Mouse (Mus musculus) liver, embryonic 12.5 days (tissue): ENCODE results near the gene Tjap1. TPM values are rescaled to one million over a fixed set of nuclear protein-coding genes. Genes with fewer than 3 reads are reported as not detected.

ENCODE experiments used
- ATAC-seq: fragments of 200-750 bp; cut with Nextera tagmentation; 2 replicates; pipeline ENCODE4 v1.8.0; 2017; ENCODE audit warnings: moderate number of reproducible peaks, mild to moderate bottlenecking, moderate library complexity
- H3K27ac ChIP-seq: fragments of 300-500 bp; sonication (generic); 2 replicates; pipeline ENCODE4 v1.5.1; 2016; ENCODE audit warnings: mild to moderate bottlenecking
- H3K27me3 ChIP-seq: fragments of 300-500 bp; sonication (generic); replicated peaks from 2 replicates; pipeline ENCODE4 v1.6.1; 2016; ENCODE audit warnings: mild to moderate bottlenecking, moderate library complexity
- H3K36me3 ChIP-seq: fragments of 300-500 bp; sonication (generic); 2 replicates; pipeline ENCODE4 v1.6.1; 2016; ENCODE audit warnings: mild to moderate bottlenecking, moderate library complexity
- H3K4me1 ChIP-seq: fragments of 300-500 bp; sonication (generic); 2 replicates; pipeline ENCODE4 v1.6.1; 2016
- H3K4me2 ChIP-seq: fragments of 300-500 bp; sonication (generic); 2 replicates; pipeline ENCODE4 v1.6.1; 2016; ENCODE audit warnings: mild to moderate bottlenecking, moderate library complexity
- H3K4me3 ChIP-seq: fragments of 300-500 bp; sonication (generic); 2 replicates; pipeline ENCODE4 v1.5.1; 2016; ENCODE audit warnings: mild to moderate bottlenecking, moderate library complexity
- H3K9ac ChIP-seq: fragments of 300-500 bp; sonication (generic); 2 replicates; pipeline ENCODE4 v1.6.1; 2016; ENCODE audit warnings: mild to moderate bottlenecking, moderate library complexity
- H3K9me3 ChIP-seq: fragments of 300-500 bp; sonication (generic); replicated peaks from 2 replicates; pipeline ENCODE4 v1.6.1; 2016; ENCODE audit warnings: mild to moderate bottlenecking, moderate library complexity
- WGBS: fragments of 180-500 bp; shearing (Covaris S2); methylation state at CpG from one replicate; pipeline ENCODE4 v1.1.7; 2016; ENCODE audit not compliant: insufficient replicate concordance; 5-methylcytosine and 5-hydroxymethylcytosine counted together
- polyA plus RNA-seq: library from polyadenylated mRNA; unstranded; fragments of >200 nt; fragmentation: Nextera tagmentation; extraction: Ambion mirVana; gene quantifications from 2 replicates; pipeline ENCODE4 v1.2.1, GENCODE M21; 2016

Tjap1 gene
- polyA plus RNA-seq, 1 experiment from 2014 or later, result 17.4 TPM

GRCm38 (mm10) chr17:46304184-46304583 is 21.4 kb upstream of the Tjap1 start:
- Histone ChIP-seq H3K9ac (no peak overlapping the region), H3K4me2 (no peak overlapping the region), H3K27me3 (peaks cover 17% of the 10 kb centered on the region), H3K36me3 (no peaks in the 10 kb centered on the region), H3K27ac (no peak overlapping the region), H3K4me1 (no peaks in the 10 kb centered on the region), H3K9me3 (no peaks in the 10 kb centered on the region), H3K4me3 (no peak overlapping the region)
- 67% methylated on average over 9 of the region's 9 CpGs for WGBS
- no peak for ATAC-seq

GRCm38 (mm10) chr17:46301892-46302291 is 19.1 kb upstream of the Tjap1 start:
- H3K9me3 ChIP-seq, result no peaks in the 10 kb centered on the region
- no peaks in the 10 kb centered on the region for H3K36me3 ChIP-seq
- no peak overlapping the region for H3K4me3 ChIP-seq
- no peak overlapping the region for H3K4me2 ChIP-seq
- peaks cover 19% of the 10 kb centered on the region for H3K4me1 ChIP-seq
- no peak overlapping the region for H3K9ac ChIP-seq
- peaks cover 40% of the 10 kb centered on the region for H3K27me3 ChIP-seq
- 61% methylated on average over 12 of the region's 12 CpGs for WGBS
- no peak overlapping the region for H3K27ac ChIP-seq
- ATAC-seq, result no peak

GRCm38 (mm10) chr17:46298220-46298913 is 15.5 kb upstream of the Tjap1 start:
- no peaks in the 10 kb centered on the region for H3K9me3 ChIP-seq
- no peaks in the 10 kb centered on the region for H3K36me3 ChIP-seq
- ATAC-seq, result peak; percentile 55; the same call in 1 of the 2 replicates
- H3K9ac ChIP-seq, result no peak overlapping the region
- peak overlapping the region; percentile 80 for H3K4me2 ChIP-seq
- no peak overlapping the region for H3K27ac ChIP-seq
- WGBS, result 2% methylated on average over 48 of the region's 48 CpGs
- peaks cover 19% of the 10 kb centered on the region for H3K4me1 ChIP-seq
- peaks cover 74% of the 10 kb centered on the region for H3K27me3 ChIP-seq
- peak overlapping the region; percentile 52 for H3K4me3 ChIP-seq

GRCm38 (mm10) chr17:46297364-46298219 is 14.8 kb upstream of the Tjap1 start, which contains the start of gene Dlk2:
Dlk2 (plus strand) TSS chr17:46297421.
- WGBS, result 1% methylated on average over 67 of the region's 86 CpGs
- Histone ChIP-seq H3K27ac (no peak within 1 kb of the TSS), H3K36me3 (no peaks in the 10 kb centered on the region), H3K4me3 (peak within 1 kb of the TSS; percentile 52), H3K9me3 (no peaks in the 10 kb centered on the region), H3K27me3 (peaks cover 81% of the 10 kb centered on the region), H3K9ac (no peak within 1 kb of the TSS), H3K4me1 (peaks cover 19% of the 10 kb centered on the region), H3K4me2 (peak within 1 kb of the TSS; percentile 80)
- ATAC-seq, result no peak

- Histone ChIP-seq H3K4me3 (peak overlapping the region; percentile 52), H3K4me2 (peak overlapping the region; percentile 80), H3K36me3 (no peaks in the 10 kb centered on the region), H3K4me1 (peaks cover 19% of the 10 kb centered on the region), H3K9ac (no peak overlapping the region), H3K27me3 (peaks cover 86% of the 10 kb centered on the region), H3K9me3 (no peaks in the 10 kb centered on the region), H3K27ac (no peak overlapping the region)
- 8% methylated on average over 6 of the region's 6 CpGs for WGBS
- no peak for ATAC-seq
Measured at GRCm38 (mm10) chr17:46297028-46297363, 14.2 kb upstream of the Tjap1 start.

- H3K9me3 ChIP-seq, result no peaks in the 10 kb centered on the region
- H3K4me2 ChIP-seq, result no peak overlapping the region
- no peak overlapping the region for H3K9ac ChIP-seq
- H3K27me3 ChIP-seq, result peaks cover 86% of the 10 kb centered on the region
- peaks cover 19% of the 10 kb centered on the region for H3K4me1 ChIP-seq
- WGBS, result 24% methylated on average over 6 of the region's 6 CpGs
- no peak overlapping the region for H3K4me3 ChIP-seq
- ATAC-seq, result no peak
- H3K36me3 ChIP-seq, result no peaks in the 10 kb centered on the region
- no peak overlapping the region for H3K27ac ChIP-seq
Measured at GRCm38 (mm10) chr17:46296601-46297000, 13.8 kb upstream of the Tjap1 start.

GRCm38 (mm10) chr17:46287678-46288095 is 4.9 kb upstream of the Tjap1 start:
- Histone ChIP-seq H3K9me3 (no peaks in the 10 kb centered on the region), H3K4me3 (no peak overlapping the region), H3K4me1 (peaks cover 13% of the 10 kb centered on the region), H3K27me3 (peaks cover 31% of the 10 kb centered on the region), H3K9ac (no peak overlapping the region), H3K27ac (no peak overlapping the region), H3K36me3 (no peaks in the 10 kb centered on the region), H3K4me2 (no peak overlapping the region)
- ATAC-seq, result no peak
- WGBS, result 66% methylated on average over 11 of the region's 11 CpGs

GRCm38 (mm10) chr17:46285407-46285806 is 2.6 kb upstream of the Tjap1 start:
- Histone ChIP-seq H3K4me3 (no peak overlapping the region), H3K4me1 (peaks cover 32% of the 10 kb centered on the region), H3K9ac (no peak overlapping the region), H3K4me2 (no peak overlapping the region), H3K27me3 (peaks cover 24% of the 10 kb centered on the region), H3K9me3 (no peaks in the 10 kb centered on the region), H3K27ac (no peak overlapping the region), H3K36me3 (peaks cover 8% of the 10 kb centered on the region)
- no peak for ATAC-seq
- 51% methylated on average over 6 of the region's 6 CpGs for WGBS

- Histone ChIP-seq H3K9ac (no peak overlapping the region), H3K9me3 (no peaks in the 10 kb centered on the region), H3K27ac (no peak overlapping the region), H3K4me3 (no peak overlapping the region), H3K4me1 (peaks cover 32% of the 10 kb centered on the region), H3K27me3 (peaks cover 17% of the 10 kb centered on the region), H3K36me3 (peaks cover 16% of the 10 kb centered on the region), H3K4me2 (no peak overlapping the region)
- no peak for ATAC-seq
- WGBS, result 56% methylated on average over 7 of the region's 7 CpGs
Measured at GRCm38 (mm10) chr17:46284653-46285052, 1.8 kb upstream of the Tjap1 start.

GRCm38 (mm10) chr17:46283911-46284310 is 1.1 kb upstream of the Tjap1 start:
- 75% methylated on average over 8 of the region's 8 CpGs for WGBS
- peaks cover 32% of the 10 kb centered on the region for H3K4me1 ChIP-seq
- H3K4me3 ChIP-seq, result no peak overlapping the region
- H3K9ac ChIP-seq, result no peak overlapping the region
- H3K27ac ChIP-seq, result no peak overlapping the region
- ATAC-seq, result no peak
- peaks cover 23% of the 10 kb centered on the region for H3K36me3 ChIP-seq
- peaks cover 13% of the 10 kb centered on the region for H3K27me3 ChIP-seq
- no peak overlapping the region for H3K4me2 ChIP-seq
- no peaks in the 10 kb centered on the region for H3K9me3 ChIP-seq

- Histone ChIP-seq H3K9ac (peak overlapping the region; percentile 86), H3K27me3 (peaks cover 13% of the 10 kb centered on the region; the same call in 1 of the 2 replicates), H3K9me3 (no peaks in the 10 kb centered on the region), H3K36me3 (peaks cover 31% of the 10 kb centered on the region), H3K27ac (no peak overlapping the region), H3K4me2 (peak overlapping the region; percentile 90), H3K4me1 (peaks cover 32% of the 10 kb centered on the region), H3K4me3 (peak overlapping the region; percentile 80)
- ATAC-seq, result peak; percentile 24
- WGBS, result 20% methylated on average over 9 of the region's 9 CpGs
Measured at GRCm38 (mm10) chr17:46283140-46283539, 314 bp upstream of the Tjap1 start.
